Mouse (Mus musculus): ENCODE data around the gene Tas2r143. TPM values are rescaled to one million over a fixed set of nuclear protein-coding genes. Genes with fewer than 3 reads are reported as not detected.

Tas2r143 gene
- total RNA-seq, 2 experiments from 2014 or later = not detected

DNA sequence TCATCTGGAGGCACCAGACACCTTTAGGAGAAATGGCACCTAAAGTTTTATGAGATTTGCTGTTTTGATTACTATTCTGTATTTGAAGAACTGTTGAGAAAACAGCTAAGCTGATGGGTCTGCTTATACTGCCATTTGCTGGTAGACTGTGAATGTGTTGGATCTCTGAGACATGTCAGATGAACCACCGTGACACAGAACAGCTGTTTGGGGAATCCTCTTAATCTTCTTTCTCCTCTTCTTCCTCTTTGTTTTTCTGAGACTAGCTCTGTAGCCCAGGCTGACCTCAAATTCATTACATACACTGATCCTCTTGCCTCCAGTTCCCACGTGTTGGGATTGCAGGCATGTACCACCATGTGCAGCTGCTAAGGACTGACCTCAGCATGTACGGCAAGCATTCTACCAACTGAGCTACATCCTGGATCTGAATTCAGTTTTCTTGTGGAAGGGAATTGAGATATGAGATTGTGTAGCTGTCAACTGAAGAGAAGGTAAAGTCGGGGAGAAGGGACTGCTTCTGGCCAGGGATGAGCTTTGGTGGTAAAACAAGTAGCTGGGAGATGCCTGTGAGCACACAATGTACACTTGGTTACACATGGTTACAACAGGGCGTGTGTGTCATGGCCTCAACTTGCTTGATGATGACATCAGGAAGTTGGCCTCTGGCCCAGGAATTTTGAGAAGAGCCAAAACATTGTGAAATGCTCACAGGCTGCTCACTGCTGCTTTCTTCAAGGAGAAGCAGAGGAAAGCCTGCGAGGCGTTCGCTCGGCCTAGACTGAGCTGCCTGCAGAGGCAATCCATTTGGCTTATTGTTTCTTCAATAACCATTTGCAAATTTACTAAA lies 3.9 kb upstream of the Tas2r143 start:
- peak; percentile 88 for ATAC-seq (replicated peaks; ENCODE audit: poor library complexity)

DNA sequence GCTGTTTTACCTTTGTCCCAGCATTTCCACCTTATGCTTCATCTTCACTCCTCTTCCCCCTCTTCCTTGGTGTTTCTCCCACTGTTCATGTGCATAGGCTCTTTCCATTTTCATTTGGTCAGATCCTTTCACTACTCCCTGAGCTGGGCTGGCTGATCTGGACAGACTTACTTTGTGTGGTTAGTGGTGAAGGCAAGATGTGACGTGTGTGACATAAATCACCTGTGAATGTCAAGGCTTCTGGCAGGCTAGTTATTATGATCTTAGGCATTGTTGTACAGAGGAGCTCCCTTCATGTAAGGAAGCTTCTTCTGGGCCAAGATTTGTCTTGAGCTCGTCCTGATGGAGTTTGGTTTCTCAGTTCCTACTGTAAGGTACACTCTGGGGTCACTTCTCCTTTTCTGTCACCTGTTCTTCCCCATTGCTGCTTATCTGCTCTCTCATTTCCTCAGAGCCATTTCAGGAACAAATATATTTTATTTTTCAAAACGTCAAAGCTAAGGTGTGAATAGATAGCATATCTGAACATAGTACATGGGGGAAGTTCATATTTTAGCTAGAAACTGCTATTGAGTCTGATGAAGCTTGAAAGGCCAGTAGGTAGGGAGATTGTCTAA lies 2.9 kb upstream of the Tas2r143 start:
- ATAC-seq (replicated peaks; ENCODE audit: poor library complexity) = peak; percentile 58

DNA sequence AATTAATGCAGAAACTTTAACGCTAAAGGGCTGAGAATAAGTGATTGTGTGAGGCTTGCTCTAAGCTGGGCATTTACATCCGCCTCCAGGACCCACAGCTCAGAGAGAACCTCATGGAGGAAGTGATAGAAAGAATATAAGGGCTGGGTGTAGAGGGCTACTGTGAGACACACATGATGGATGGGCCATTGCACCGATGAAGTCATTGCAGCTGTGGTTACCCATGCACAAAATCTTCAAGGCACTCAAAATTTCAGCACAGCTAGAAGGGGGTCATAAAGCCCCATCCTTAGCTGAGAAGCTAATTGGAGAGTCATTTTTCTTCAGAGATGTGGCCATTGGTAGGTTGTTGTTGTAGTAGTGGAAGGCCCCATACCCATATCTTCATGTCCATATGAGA lies 1.8 kb upstream of the Tas2r143 start:
- peak; percentile 32 for ATAC-seq (replicated peaks; ENCODE audit: poor library complexity)

DNA sequence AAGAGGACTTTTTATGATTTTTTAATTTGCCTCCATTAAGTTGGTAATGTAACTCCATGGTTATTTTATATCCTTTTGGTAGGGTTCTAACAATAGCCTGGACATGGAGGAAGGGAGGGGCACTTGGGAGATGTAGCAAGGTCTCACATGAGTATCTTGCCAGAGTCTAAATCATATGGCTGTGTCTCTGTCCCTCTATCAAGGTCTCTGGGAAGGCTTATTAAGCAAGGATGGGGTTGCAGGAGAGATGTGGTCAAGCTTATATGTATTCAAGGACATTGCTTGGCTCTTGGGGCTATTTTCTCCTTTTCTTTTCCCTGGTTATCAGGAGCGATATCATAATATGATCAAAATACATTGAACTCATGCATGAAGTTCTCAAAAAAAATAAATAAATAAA lies 1.0 kb upstream of the Tas2r143 start:
- ATAC-seq (replicated peaks; ENCODE audit: poor library complexity) = no peak

DNA sequence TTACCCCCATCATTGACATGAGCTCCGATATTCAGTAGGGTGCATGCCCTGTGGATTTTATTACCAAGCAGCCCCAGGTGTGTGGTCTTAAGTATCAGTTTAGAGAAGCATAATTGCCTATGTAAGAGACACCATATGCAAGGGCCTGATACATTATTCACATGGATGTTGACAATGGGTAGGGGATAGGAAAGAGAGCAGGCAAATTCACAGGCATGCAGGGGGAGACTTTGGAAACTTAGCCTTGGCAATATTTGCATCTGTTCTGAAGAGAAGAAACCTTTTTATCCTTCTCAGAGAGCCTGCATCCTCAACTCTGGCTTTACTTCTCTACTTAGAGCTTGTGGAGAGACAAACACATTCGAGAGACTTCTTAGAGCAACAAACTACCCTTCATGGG lies 5.1 kb downstream of the Tas2r143 start, which contains the start of gene Tas2r135:
Tas2r135 (plus strand) TSS at position 301 of the 400 bp plus-strand sequence.
- no peak for ATAC-seq (replicated peaks; ENCODE audit: poor library complexity)

DNA sequence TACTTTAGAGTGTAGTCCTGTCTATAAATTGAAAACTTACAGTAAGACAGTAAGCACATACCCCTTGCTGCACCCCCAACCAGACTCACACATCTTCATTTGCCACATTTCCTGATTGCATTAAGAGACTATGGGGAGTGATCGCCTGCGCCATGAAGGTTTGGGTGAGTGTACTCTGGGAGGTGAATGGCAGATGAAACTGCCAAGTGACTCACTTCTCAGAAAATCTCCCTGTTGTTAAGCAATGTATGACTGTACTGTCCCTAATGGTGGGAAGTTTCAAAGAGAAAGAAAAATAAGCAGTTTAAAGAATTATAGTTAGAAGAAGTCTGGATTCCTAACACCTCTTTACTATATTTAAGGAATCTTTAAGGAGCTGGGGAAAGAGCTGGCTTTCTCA lies 19.4 kb downstream of the Tas2r143 start:
- peak; percentile 48 for ATAC-seq (replicated peaks; ENCODE audit: poor library complexity)

DNA sequence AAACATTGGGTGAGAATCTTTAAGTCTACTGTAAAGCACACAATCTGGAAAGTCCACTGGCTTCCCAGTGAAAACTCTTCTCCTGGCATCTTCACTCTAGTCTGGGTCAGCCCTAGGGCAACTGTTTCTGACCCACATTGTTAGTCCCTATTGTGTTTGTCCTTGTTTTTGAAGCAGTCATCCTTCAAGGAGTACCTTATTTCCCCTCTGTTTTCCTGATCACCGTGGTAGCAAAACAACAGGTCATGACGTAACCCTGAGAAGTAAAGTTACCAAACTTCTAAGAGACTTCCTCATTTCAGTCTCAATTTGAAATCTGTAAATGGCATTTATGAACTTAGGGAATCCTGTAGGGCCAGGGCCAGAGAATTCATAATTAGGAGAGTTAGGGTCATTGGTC lies 21.4 kb downstream of the Tas2r143 start:
- ATAC-seq (replicated peaks; ENCODE audit: poor library complexity) = peak; percentile 92

DNA sequence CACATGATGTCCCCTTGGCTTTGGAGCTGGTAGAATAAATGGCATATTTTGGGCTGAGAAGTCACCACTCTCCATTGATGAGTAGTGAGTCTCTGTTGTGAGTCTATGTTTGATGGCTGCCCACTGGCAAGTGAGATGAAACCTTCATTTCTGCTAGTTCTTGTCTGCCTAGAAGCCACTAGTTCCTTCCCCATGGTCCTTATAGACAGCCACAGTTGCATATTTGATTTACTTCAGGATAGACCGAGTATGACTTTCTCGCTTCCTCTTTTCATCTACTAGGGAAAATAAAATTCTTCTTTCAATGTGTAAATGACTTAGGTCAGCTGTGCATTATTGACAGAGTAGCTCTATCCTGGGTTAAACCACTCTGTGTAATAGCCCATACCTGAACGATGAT lies 24.4 kb downstream of the Tas2r143 start:
- peak; percentile 65 for ATAC-seq (replicated peaks; ENCODE audit: poor library complexity)

DNA sequence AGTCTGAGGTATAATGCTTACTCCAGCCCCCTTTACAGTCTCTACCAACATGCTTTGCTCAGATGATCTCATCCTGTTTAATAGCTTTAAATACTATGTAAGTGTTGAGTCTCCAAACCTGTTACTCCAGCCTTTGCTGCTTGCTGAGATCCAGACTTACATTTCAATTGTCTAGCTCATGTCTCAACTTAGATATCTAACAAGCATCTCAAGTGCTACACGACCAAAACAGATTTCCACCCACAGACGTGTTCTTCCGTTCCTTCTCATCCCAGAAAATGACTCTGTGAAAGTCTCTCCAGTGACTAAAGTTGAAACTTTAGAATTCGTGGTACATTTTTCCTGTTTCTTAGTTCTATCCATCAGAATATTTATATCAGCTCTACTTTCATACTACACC lies 26.3 kb downstream of the Tas2r143 start:
- no peak for ATAC-seq (replicated peaks; ENCODE audit: poor library complexity)

DNA sequence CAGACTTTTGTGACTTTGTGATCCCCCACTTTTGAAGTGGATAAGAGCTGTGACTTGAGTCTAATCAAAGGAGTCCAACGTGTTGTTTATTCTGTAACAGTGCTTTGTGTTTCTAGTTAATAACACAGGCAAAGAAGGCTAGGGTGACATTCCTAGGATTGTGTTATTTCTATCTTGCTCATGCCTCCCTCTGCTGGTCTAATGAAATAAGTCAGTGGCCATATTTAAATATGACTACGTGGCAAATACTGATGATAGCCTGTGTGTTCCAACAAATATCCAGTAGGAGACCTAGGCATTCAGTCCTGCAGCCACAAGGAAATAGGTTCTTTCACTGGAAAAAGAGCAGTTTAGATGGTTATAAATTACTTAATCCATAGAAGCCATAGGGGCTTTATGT lies 33.5 kb downstream of the Tas2r143 start:
- peak; percentile 70 for ATAC-seq (replicated peaks; ENCODE audit: poor library complexity)

DNA sequence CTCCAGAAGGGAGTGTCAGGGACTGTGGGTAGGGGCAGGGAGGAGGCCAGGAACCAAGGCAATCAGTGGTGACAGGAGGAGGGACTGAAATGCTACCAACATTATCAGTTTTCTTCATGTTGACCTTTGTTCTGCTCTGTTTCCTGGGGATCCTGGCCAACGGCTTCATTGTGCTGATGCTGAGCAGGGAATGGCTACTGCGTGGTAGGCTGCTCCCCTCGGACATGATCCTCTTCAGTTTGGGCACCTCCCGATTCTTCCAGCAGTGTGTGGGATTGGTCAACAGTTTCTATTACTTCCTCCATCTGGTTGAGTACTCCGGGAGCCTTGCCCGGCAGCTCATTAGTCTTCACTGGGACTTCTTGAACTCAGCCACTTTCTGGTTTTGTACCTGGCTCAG lies 34.4 kb downstream of the Tas2r143 start, which contains the start of gene Tas2r126:
Tas2r126 (plus strand) TSS at position 90 of the 400 bp plus-strand sequence.
- ATAC-seq (replicated peaks; ENCODE audit: poor library complexity) = peak; percentile 46; the same call in 1 of the 2 replicates

DNA sequence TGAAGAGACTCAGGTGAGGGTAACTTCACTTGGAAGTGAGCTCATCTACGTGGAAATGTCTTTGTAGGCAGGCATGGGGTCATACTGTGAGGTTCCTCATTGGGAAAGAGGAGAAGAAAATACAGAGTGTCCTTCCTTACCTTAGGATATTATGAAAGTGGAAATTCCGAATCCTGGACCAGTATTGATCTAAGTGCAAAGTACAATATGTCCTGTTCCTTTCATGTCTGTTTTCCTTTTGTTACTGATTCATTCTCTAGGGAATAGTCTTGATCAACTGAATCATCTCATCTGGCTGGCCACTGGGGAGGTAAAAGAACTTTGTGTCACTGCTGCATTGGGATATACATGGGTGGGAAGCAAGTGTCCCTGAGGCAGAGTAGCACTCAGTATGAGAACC lies 35.5 kb downstream of the Tas2r143 start:
- ATAC-seq (replicated peaks; ENCODE audit: poor library complexity) = no peak

DNA sequence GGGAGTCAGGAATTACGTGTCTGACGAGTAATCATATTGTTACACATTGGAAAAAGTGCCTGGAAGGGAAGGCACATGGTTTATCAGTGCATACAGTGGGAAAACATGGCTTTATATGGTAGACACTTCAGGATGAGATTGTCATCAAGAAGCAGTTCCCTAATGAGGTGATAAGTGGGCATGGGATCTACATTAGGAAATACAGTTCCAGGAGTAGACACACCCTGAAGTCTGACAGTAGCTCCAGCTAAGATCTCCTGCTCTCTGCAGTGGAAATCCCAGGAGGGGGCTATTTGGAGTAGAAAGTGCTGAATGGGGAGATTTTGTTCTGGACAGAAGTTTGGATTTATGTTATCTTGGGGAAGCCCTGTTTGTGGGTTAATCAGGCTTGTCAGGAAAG lies 41.4 kb downstream of the Tas2r143 start:
- no peak for ATAC-seq (replicated peaks; ENCODE audit: poor library complexity)

DNA sequence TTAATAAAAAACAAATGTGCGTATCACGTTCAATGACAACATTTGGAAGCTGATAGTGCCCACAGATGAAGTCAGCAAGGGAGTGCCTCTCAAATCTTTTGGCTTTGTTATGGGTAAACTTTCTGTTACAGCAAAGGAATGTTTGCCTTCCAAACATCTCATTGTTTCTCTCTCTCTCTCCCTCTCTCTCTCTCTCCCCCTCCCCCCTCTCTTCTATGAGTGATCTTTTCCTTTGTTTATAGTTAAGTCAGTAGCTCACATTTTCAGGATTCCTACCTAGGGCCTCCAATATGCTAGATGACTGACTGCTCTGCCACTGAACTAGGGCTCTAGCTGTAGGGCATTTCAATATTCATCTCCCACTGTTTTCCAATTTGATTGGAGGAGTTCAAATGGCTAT lies 44.5 kb downstream of the Tas2r143 start:
- no peak for ATAC-seq (replicated peaks; ENCODE audit: poor library complexity)

DNA sequence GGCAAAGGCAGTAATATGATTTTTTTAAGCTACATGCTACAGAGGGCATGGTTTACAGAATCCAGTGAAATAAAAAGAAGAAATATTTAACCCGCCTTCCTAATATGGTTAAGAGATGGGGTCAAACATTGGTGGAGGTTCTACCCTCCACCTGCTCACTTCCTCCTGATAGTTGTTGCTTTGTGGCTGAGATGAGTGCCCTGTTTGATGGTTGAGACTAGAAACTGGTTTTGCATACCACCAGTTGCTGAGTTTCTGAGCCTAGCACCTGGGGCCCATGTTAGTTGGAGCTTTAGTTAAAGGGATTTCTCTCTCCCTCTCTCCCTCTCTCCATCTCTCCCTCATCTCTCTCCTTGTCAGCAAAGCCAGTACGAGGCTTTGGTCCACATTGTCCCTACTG lies 47.3 kb downstream of the Tas2r143 start:
- no peak for ATAC-seq (replicated peaks; ENCODE audit: poor library complexity)

Other genes with a start within 250 kb of the Tas2r143 start
- gene Tas2r144, start 184.9 kb upstream of the Tas2r143 start, total RNA-seq (2015) = not detected in 2 replicates
- not detected in 2 replicates for gene Tas2r144, start 184.9 kb upstream of the Tas2r143 start, total RNA-seq (2017)
- gene Gstk1, start 154.3 kb upstream of the Tas2r143 start, total RNA-seq (2015) = 14.8 and 15.8 TPM in 2 replicates
- gene Gstk1, start 154.3 kb upstream of the Tas2r143 start, total RNA-seq (2017) = 4.0 and 5.3 TPM in 2 replicates
- gene Tmem139, start 138.3 kb upstream of the Tas2r143 start, total RNA-seq (2015) = not detected in 2 replicates
- not detected in 2 replicates for gene Tmem139, start 138.3 kb upstream of the Tas2r143 start, total RNA-seq (2017)
- 68.5 and 72.1 TPM in 2 replicates for gene Casp2, start 135.3 kb upstream of the Tas2r143 start, total RNA-seq (2015)
- gene Casp2, start 135.3 kb upstream of the Tas2r143 start, total RNA-seq (2017) = 54.7 and 58.5 TPM in 2 replicates
- 0.12 TPM in 1 of 2 replicates, not detected in the other for gene Clcn1, start 113.6 kb upstream of the Tas2r143 start, total RNA-seq (2015)
- not detected in 2 replicates for gene Clcn1, start 113.6 kb upstream of the Tas2r143 start, total RNA-seq (2017)
- gene Fam131b, start 75.6 kb upstream of the Tas2r143 start, total RNA-seq (2015) = not detected in 2 replicates
- gene Fam131b, start 75.6 kb upstream of the Tas2r143 start, total RNA-seq (2017) = not detected in 2 replicates
- gene Zyx, start 50.6 kb upstream of the Tas2r143 start, total RNA-seq (2015) = 75.9 and 83.2 TPM in 2 replicates
- 18.1 and 22.2 TPM in 2 replicates for gene Zyx, start 50.6 kb upstream of the Tas2r143 start, total RNA-seq (2017)
- gene Epha1, start 27.0 kb upstream of the Tas2r143 start, total RNA-seq (2015) = 0.07 TPM in 1 of 2 replicates, not detected in the other
- gene Epha1, start 27.0 kb upstream of the Tas2r143 start, total RNA-seq (2017) = not detected in 2 replicates
- not detected in 2 replicates for gene Tas2r135, start 5.2 kb downstream of the Tas2r143 start, total RNA-seq (2015)
- not detected in 2 replicates for gene Tas2r135, start 5.2 kb downstream of the Tas2r143 start, total RNA-seq (2017)
- not detected in 2 replicates for gene Tas2r126, start 34.3 kb downstream of the Tas2r143 start, total RNA-seq (2015)
- not detected in 2 replicates for gene Tas2r126, start 34.3 kb downstream of the Tas2r143 start, total RNA-seq (2017)
- not detected in 2 replicates for gene Olfr458, start 65.0 kb downstream of the Tas2r143 start, total RNA-seq (2015)
- not detected in 2 replicates for gene Olfr458, start 65.0 kb downstream of the Tas2r143 start, total RNA-seq (2017)
- gene Olfr457, start 76.1 kb downstream of the Tas2r143 start, total RNA-seq (2015) = not detected in 2 replicates
- gene Olfr457, start 76.1 kb downstream of the Tas2r143 start, total RNA-seq (2017) = not detected in 2 replicates
- not detected in 2 replicates for gene Olfr456, start 87.0 kb downstream of the Tas2r143 start, total RNA-seq (2015)
- not detected in 2 replicates for gene Olfr456, start 87.0 kb downstream of the Tas2r143 start, total RNA-seq (2017)
- gene Olfr455, start 147.3 kb downstream of the Tas2r143 start, total RNA-seq (2015) = not detected in 2 replicates
- gene Olfr455, start 147.3 kb downstream of the Tas2r143 start, total RNA-seq (2017) = not detected in 2 replicates
- not detected in 2 replicates for gene Tcaf3, start 197.5 kb downstream of the Tas2r143 start, total RNA-seq (2015)
- not detected in 2 replicates for gene Tcaf3, start 197.5 kb downstream of the Tas2r143 start, total RNA-seq (2017)
- gene Tcaf2, start 245.0 kb downstream of the Tas2r143 start, total RNA-seq (2015) = 0.15 TPM in 1 of 2 replicates, not detected in the other
- gene Tcaf2, start 245.0 kb downstream of the Tas2r143 start, total RNA-seq (2017) = 0.08 TPM in 1 of 2 replicates, not detected in the other

All from megakaryocyte progenitor cell, adult 5-6 weeks (primary cell).